Mouse (Mus musculus) frontal cortex, adult (tissue): ENCODE measurements around the gene Mpp2.

Experiments used
- ATAC-seq: cut with Nextera tagmentation; 2 replicates; pipeline ENCODE4 v1.9.2; 2017; ENCODE audit warnings: mild to moderate bottlenecking, moderate library complexity, mixed read lengths; ENCODE audit not compliant: low TSS enrichment

Gene Mpp2

GRCm38 (mm10) chr11:102072729-102073128 lies 15.6 kb downstream of the Mpp2 start:
- no peak for ATAC-seq

GRCm38 (mm10) chr11:102070426-102070825 lies 17.9 kb downstream of the Mpp2 start:
- ATAC-seq: no peak

- no peak for ATAC-seq
Measured at GRCm38 (mm10) chr11:102069633-102070032, 18.7 kb downstream of the Mpp2 start.

- ATAC-seq: peak; percentile 62; the same call in 1 of the 2 replicates
Measured at GRCm38 (mm10) chr11:102068969-102069368, 19.3 kb downstream of the Mpp2 start.

GRCm38 (mm10) chr11:102063076-102063475 lies 25.2 kb downstream of the Mpp2 start:
- no peak for ATAC-seq

GRCm38 (mm10) chr11:102061941-102062473 lies 26.3 kb downstream of the Mpp2 start:
- ATAC-seq: no peak

- peak; percentile 66 for ATAC-seq
Measured at GRCm38 (mm10) chr11:102061236-102061940, 26.9 kb downstream of the Mpp2 start.

- ATAC-seq: 0 out of 2 replicates have a peak, but pooled peaks have one; percentile 51
Measured at GRCm38 (mm10) chr11:102053847-102054246, 34.5 kb downstream of the Mpp2 start.

- no peak for ATAC-seq
Measured at GRCm38 (mm10) chr11:102053183-102053582, 35.1 kb downstream of the Mpp2 start.

GRCm38 (mm10) chr11:102052697-102053096 lies 35.6 kb downstream of the Mpp2 start:
- no peak for ATAC-seq

GRCm38 (mm10) chr11:102051954-102052353 lies 36.4 kb downstream of the Mpp2 start:
- no peak for ATAC-seq

- no peak for ATAC-seq
Measured at GRCm38 (mm10) chr11:102051541-102051940, 36.8 kb downstream of the Mpp2 start.

- no peak for ATAC-seq
Measured at GRCm38 (mm10) chr11:102049875-102050482, 38.3 kb downstream of the Mpp2 start.

- ATAC-seq: no peak
Measured at GRCm38 (mm10) chr11:102046607-102047006, 41.7 kb downstream of the Mpp2 start.

- no peak for ATAC-seq
Measured at GRCm38 (mm10) chr11:102044691-102045212, 43.6 kb downstream of the Mpp2 start.

- ATAC-seq: no peak
Measured at GRCm38 (mm10) chr11:102043381-102043780, 44.9 kb downstream of the Mpp2 start.

GRCm38 (mm10) chr11:102042971-102043370 lies 45.3 kb downstream of the Mpp2 start:
- ATAC-seq: no peak

- no peak for ATAC-seq
Measured at GRCm38 (mm10) chr11:102041350-102041949, 46.9 kb downstream of the Mpp2 start, which contains the start of gene Cd300lg. TSS of gene Cd300lg (plus strand) at chr11:102041509.

GRCm38 (mm10) chr11:102040646-102041045 lies 47.7 kb downstream of the Mpp2 start:
- no peak for ATAC-seq

- peak; percentile 34; the same call in 1 of the 2 replicates for ATAC-seq
Measured at GRCm38 (mm10) chr11:102040138-102040524, 48.2 kb downstream of the Mpp2 start.

- no peak for ATAC-seq
Measured at GRCm38 (mm10) chr11:102039487-102040137, 48.7 kb downstream of the Mpp2 start.

GRCm38 (mm10) chr11:102037789-102038188 lies 50.5 kb downstream of the Mpp2 start:
- ATAC-seq: no peak
